Mouse (Mus musculus): ENCODE measurements around the gene Efcab14. TPM values are rescaled to one million over a fixed set of nuclear protein-coding genes. Genes with fewer than 3 reads are reported as not detected.

The Efcab14 gene
- total RNA-seq, 2 experiments from 2014 or later, result 44.1 to 45.9 TPM

Other genes starting within 250 kb of the Efcab14 start
- not detected for gene Cyp4a14, start 241.6 kb upstream of the Efcab14 start, total RNA-seq (2021)
- not detected for gene Cyp4a10, start 219.5 kb upstream of the Efcab14 start, total RNA-seq (2021)
- not detected for gene Cyp4a31, start 174.1 kb upstream of the Efcab14 start, total RNA-seq (2021)
- gene Cyp4a32, start 136.8 kb upstream of the Efcab14 start, total RNA-seq (2021), result not detected
- gene Cyp4b1, start 90.0 kb upstream of the Efcab14 start, total RNA-seq (2021), result 1 to 10 TPM; 2.7 TPM
- gene Tex38, start 43.3 kb downstream of the Efcab14 start, total RNA-seq (2021), result under 1 TPM; 0.46 to 0.59 TPM
- gene Atpaf1, start 47.1 kb downstream of the Efcab14 start, total RNA-seq (2021), result 10 to 100 TPM; 39.2 to 42.3 TPM
- 1 to 10 TPM; 3.1 TPM for gene Mob3c, start 90.3 kb downstream of the Efcab14 start, total RNA-seq (2021)
- 10 to 100 TPM; 40.0 to 45.7 TPM for gene Mknk1, start 101.5 kb downstream of the Efcab14 start, total RNA-seq (2021)
- gene Kncn, start 146.7 kb downstream of the Efcab14 start, total RNA-seq (2021), result under 1 TPM; 0.17 to 0.64 TPM
- gene 6430628N08Rik, start 152.9 kb downstream of the Efcab14 start, total RNA-seq (2021), result under 1 TPM in 1 of 2 experiments, not detected in 1; 0.21 TPM
- under 1 TPM in 1 of 2 experiments, not detected in 1; 0.18 TPM for gene Dmbx1, start 202.2 kb downstream of the Efcab14 start, total RNA-seq (2021)